Comparison of ENCODE assay signal across 9 mouse cellular contexts in genomic region chr2:164912749-164913427, GRCm38 (mm10). TPM values are rescaled to one million over a fixed set of nuclear protein-coding genes. Genes with fewer than 3 reads are reported as not detected.
A peak's percentile ranks its signal among the peaks of the same experiment; 100 is the strongest.
DNase-seq lines count a peak whose midpoint lies in the region; ATAC-seq and TF ChIP-seq lines count a peak whose summit lies in the region.
"Had no signal": no experiment of that assay in that cellular context is flagged by ENCODE, and none has a peak within 500 bp of the region (broad histone marks: within the 10 kb centered on the region; RNA-seq: fewer than 3 reads in every experiment).

No protein-coding gene starts in this region.

- peaks cover 14% of the 10 kb centered on the region for H3K36me3 ChIP-seq in heart, embryonic 15.5 days
- peaks cover 41% of the 10 kb centered on the region for H3K36me3 ChIP-seq in E14TG2a.4 (ENCODE audit: insufficient read depth, low read length)
- H3K36me3 ChIP-seq in embryonic facial prominence, embryonic 13.5 days, result peaks cover 17% of the 10 kb centered on the region
- H3K36me3 ChIP-seq in liver, embryonic 11.5 days (ENCODE audit: control insufficient read depth, insufficient read depth, low read length), result peaks cover 13% of the 10 kb centered on the region

- H3K27me3 ChIP-seq in heart, embryonic 15.5 days, result no peaks in the 10 kb centered on the region
- no peaks in the 10 kb centered on the region for H3K27me3 ChIP-seq in E14TG2a.4 (ENCODE audit: insufficient read depth, low read length)
- no peaks in the 10 kb centered on the region for H3K27me3 ChIP-seq in embryonic facial prominence, embryonic 13.5 days
- no peaks in the 10 kb centered on the region for H3K27me3 ChIP-seq in liver, embryonic 11.5 days (replicated peaks; ENCODE audit: control insufficient read depth, insufficient read depth, low read length)

- ATAC-seq in heart, embryonic 15.5 days (replicated peaks; ENCODE audit: insufficient number of reproducible peaks, insufficient read depth, low FRiP score, low read depth), result no peak
- ATAC-seq in embryonic facial prominence, embryonic 13.5 days (ENCODE audit: insufficient number of reproducible peaks, insufficient read depth, low FRiP score, low TSS enrichment, low read depth), result no peak
- ATAC-seq in liver, embryonic 11.5 days (replicated peaks; ENCODE audit: low FRiP score), result no peak

- H3K4me2 ChIP-seq in heart, embryonic 15.5 days, result peak overlapping the region; percentile 82; the same call in 1 of the 2 replicates
- H3K4me2 ChIP-seq in embryonic facial prominence, embryonic 13.5 days, result peak overlapping the region; percentile 88; the same call in 1 of the 2 replicates
- H3K4me2 ChIP-seq in liver, embryonic 11.5 days, result peak overlapping the region; percentile 90

- WGBS in heart, embryonic 15.5 days, result 87% methylated on average over 9 of the region's 9 CpGs
- 93% methylated on average over 8 of the region's 9 CpGs for WGBS in embryonic facial prominence, embryonic 13.5 days
- 74% methylated on average over 8 of the region's 9 CpGs for WGBS in liver, embryonic 11.5 days

- no peak for TF ChIP-seq CTCF in E14TG2a.4 (conservative IDR thresholded peaks at IDR 0.05; ENCODE audit: low read length)

- 0 out of 2 replicates have a peak overlapping the region, but pooled peaks have one; percentile 71 for H3K4me3 ChIP-seq in heart, embryonic 15.5 days
- peak overlapping the region; percentile 95 for H3K4me3 ChIP-seq in E14TG2a.4 (replicated peaks; ENCODE audit: low read length)
- no peak overlapping the region; the same call in 1 of the 2 replicates for H3K4me3 ChIP-seq in embryonic facial prominence, embryonic 13.5 days
- peak overlapping the region; percentile 80; the same call in 1 of the 2 replicates for H3K4me3 ChIP-seq in liver, embryonic 11.5 days (ENCODE audit: low read depth, low read length)

- peak overlapping the region; percentile 98 for H3K27ac ChIP-seq in heart, embryonic 15.5 days
- H3K27ac ChIP-seq in embryonic facial prominence, embryonic 13.5 days, result no peak overlapping the region
- peak overlapping the region; percentile 96 for H3K27ac ChIP-seq in liver, embryonic 11.5 days (ENCODE audit: low read depth, low read length)

- no peaks in the 10 kb centered on the region for H3K9me3 ChIP-seq in heart, embryonic 15.5 days (replicated peaks)
- H3K9me3 ChIP-seq in E14TG2a.4 (ENCODE audit: low read length), result no peaks in the 10 kb centered on the region
- no peaks in the 10 kb centered on the region for H3K9me3 ChIP-seq in embryonic facial prominence, embryonic 13.5 days
- H3K9me3 ChIP-seq in liver, embryonic 11.5 days (ENCODE audit: control insufficient read depth, low read length), result no peaks in the 10 kb centered on the region

- 0 out of 2 replicates have a peak overlapping the region, but pooled peaks have one; percentile 78 for H3K9ac ChIP-seq in heart, embryonic 15.5 days
- H3K9ac ChIP-seq in embryonic facial prominence, embryonic 13.5 days, result no peak overlapping the region
- no peak overlapping the region for H3K9ac ChIP-seq in liver, embryonic 11.5 days (ENCODE audit: low read depth, low read length)

- peaks cover 27% of the 10 kb centered on the region for H3K4me1 ChIP-seq in heart, embryonic 15.5 days (replicated peaks)
- peaks cover 80% of the 10 kb centered on the region for H3K4me1 ChIP-seq in E14TG2a.4 (replicated peaks; ENCODE audit: low read depth, low read length)
- peaks cover 21% of the 10 kb centered on the region for H3K4me1 ChIP-seq in embryonic facial prominence, embryonic 13.5 days
- H3K4me1 ChIP-seq in liver, embryonic 11.5 days (replicated peaks; ENCODE audit: control insufficient read depth, insufficient read depth, low read length), result peaks cover 28% of the 10 kb centered on the region

- no peak for DNase-seq in heart, adult 8-10 months (ENCODE audit: low spot score)
- DNase-seq in liver, embryonic 11.5 days (ENCODE audit: low spot score), result no peak
- no peak for DNase-seq in frontal cortex, postnatal 36 days (ENCODE audit: low spot score in 2 of 2)
- DNase-seq in layer of hippocampus, adult 9-11 months, result no peak
- no peak for DNase-seq in gastrocnemius, postnatal 25 days
- DNase-seq: cerebellum, postnatal 10 days had no signal

RNA-seq across cellular contexts. Expression of gene Zfp335, which starts 1.3 kb away (rescaled TPM):
- 5.9 and 10.9 TPM in 2 replicates for polyA plus RNA-seq in heart, embryonic 15.5 days (2015; fragmentation: Nextera tagmentation; extraction: Ambion mirVana)
- total RNA-seq in heart, adult 8-10 months (2022), result 1 to 10 TPM; 7.6 to 8.5 (median 8.2) TPM
- polyA plus RNA-seq in embryonic facial prominence, embryonic 13.5 days (2015; fragmentation: Nextera tagmentation; extraction: Ambion mirVana), result 15.5 and 16.1 TPM in 2 replicates
- polyA plus RNA-seq in liver, embryonic 11.5 days (2014; fragmentation: Nextera tagmentation; extraction: Ambion mirVana), result 15.0 TPM in 2 replicates
- total RNA-seq in gastrocnemius, postnatal 25 days (2021), result 1 to 10 TPM; 8.2 to 9.2 TPM

RNA-seq across cellular contexts. Expression of gene Mmp9, which starts 27.7 kb away (rescaled TPM):
- 0.81 and 4.5 TPM in 2 replicates for polyA plus RNA-seq in heart, embryonic 15.5 days (2015; fragmentation: Nextera tagmentation; extraction: Ambion mirVana)
- total RNA-seq in heart, adult 8-10 months (2022), result 1 to 10 TPM in 2 of 4 experiments, under 1 TPM in 2; 0.84 to 1.2 (median 0.98) TPM
- 16.6 and 23.8 TPM in 2 replicates for polyA plus RNA-seq in embryonic facial prominence, embryonic 13.5 days (2015; fragmentation: Nextera tagmentation; extraction: Ambion mirVana)
- 0.66 and 1.9 TPM in 2 replicates for polyA plus RNA-seq in liver, embryonic 11.5 days (2014; fragmentation: Nextera tagmentation; extraction: Ambion mirVana)
- total RNA-seq in gastrocnemius, postnatal 25 days (2021), result 1 to 10 TPM in 1 of 2 experiments, under 1 TPM in 1; 0.64 to 1.4 TPM

RNA-seq across cellular contexts. Expression of gene Pcif1, which starts 33.8 kb away (rescaled TPM):
- polyA plus RNA-seq in heart, embryonic 15.5 days (2015; fragmentation: Nextera tagmentation; extraction: Ambion mirVana), result 53.4 and 56.4 TPM in 2 replicates
- 10 to 100 TPM; 23.3 to 34.7 (median 33.0) TPM for total RNA-seq in heart, adult 8-10 months (2022)
- polyA plus RNA-seq in embryonic facial prominence, embryonic 13.5 days (2015; fragmentation: Nextera tagmentation; extraction: Ambion mirVana), result 78.4 and 78.8 TPM in 2 replicates
- 63.9 and 67.5 TPM in 2 replicates for polyA plus RNA-seq in liver, embryonic 11.5 days (2014; fragmentation: Nextera tagmentation; extraction: Ambion mirVana)
- total RNA-seq in gastrocnemius, postnatal 25 days (2021), result 10 to 100 TPM; 21.0 to 25.8 TPM

RNA-seq across cellular contexts. Expression of gene Slc12a5, which starts 47.7 kb away (rescaled TPM):
- 0.21 and 0.53 TPM in 2 replicates for polyA plus RNA-seq in heart, embryonic 15.5 days (2015; fragmentation: Nextera tagmentation; extraction: Ambion mirVana)
- 1 to 10 TPM; 1.2 to 4.2 (median 2.8) TPM for total RNA-seq in heart, adult 8-10 months (2022)
- polyA plus RNA-seq in embryonic facial prominence, embryonic 13.5 days (2015; fragmentation: Nextera tagmentation; extraction: Ambion mirVana), result 1.0 and 2.9 TPM in 2 replicates
- 0.55 and 0.70 TPM in 2 replicates for polyA plus RNA-seq in liver, embryonic 11.5 days (2014; fragmentation: Nextera tagmentation; extraction: Ambion mirVana)
- under 1 TPM; 0.21 to 0.38 TPM for total RNA-seq in gastrocnemius, postnatal 25 days (2021)

RNA-seq across cellular contexts. Expression of gene Pltp, which starts 55.4 kb away (rescaled TPM):
- 14.0 and 71.8 TPM in 2 replicates for polyA plus RNA-seq in heart, embryonic 15.5 days (2015; fragmentation: Nextera tagmentation; extraction: Ambion mirVana)
- 10 to 100 TPM; 32.8 to 40.4 (median 35.7) TPM for total RNA-seq in heart, adult 8-10 months (2022)
- polyA plus RNA-seq in embryonic facial prominence, embryonic 13.5 days (2015; fragmentation: Nextera tagmentation; extraction: Ambion mirVana), result 67.4 and 69.8 TPM in 2 replicates
- 9.9 and 10.7 TPM in 2 replicates for polyA plus RNA-seq in liver, embryonic 11.5 days (2014; fragmentation: Nextera tagmentation; extraction: Ambion mirVana)
- total RNA-seq in gastrocnemius, postnatal 25 days (2021), result 10 to 100 TPM; 14.8 to 18.6 TPM
